Mouse (Mus musculus): Measurements from ENCODE around the gene Mrps17. TPM values are rescaled to one million over a fixed set of nuclear protein-coding genes. Genes with fewer than 3 reads are reported as not detected.

The Mrps17 gene
- total RNA-seq, 1 experiment from 2014 or later = 84.4 TPM

DNA sequence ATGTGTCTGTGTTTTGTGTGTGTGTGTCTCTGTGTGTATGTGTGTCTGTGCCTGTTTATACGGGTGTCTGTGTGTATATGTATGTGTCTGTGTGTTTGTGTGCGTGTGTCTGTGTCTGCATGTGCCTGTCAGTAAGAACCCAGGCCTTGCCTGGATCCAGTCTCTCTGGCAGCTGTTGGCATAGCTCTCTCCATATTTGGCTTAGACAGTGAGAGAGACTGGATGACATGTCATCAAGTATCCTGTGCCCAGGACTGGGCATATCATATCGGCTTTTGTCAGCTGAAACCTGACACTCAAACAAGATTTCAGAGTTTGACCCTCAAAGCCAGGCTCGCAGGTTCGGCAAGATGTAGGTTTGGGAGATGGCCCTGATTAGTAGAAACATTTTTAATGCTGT, 15.7 kb downstream of the Mrps17 start:
- ATAC-seq (replicated peaks; ENCODE audit: low read depth, poor library complexity, severe bottlenecking) = no peak

DNA sequence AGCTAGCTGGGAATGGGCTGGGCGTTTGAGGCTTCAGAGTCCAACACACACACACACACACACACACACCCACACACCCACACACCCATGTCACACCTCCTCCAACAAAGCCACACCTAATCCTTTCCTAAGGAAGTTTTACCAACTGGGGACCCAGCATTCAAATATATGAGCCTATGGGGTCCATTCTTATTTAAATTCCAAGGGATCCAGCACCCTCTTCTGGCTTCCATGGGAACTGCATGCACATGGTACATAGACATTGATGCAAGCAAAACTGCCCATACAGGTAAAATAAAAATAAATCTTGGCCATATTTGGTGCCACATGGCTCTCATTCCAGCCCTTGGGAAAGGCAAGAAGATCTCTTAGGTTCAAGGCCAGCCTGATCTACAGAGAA, 25.7 kb downstream of the Mrps17 start:
- ATAC-seq (replicated peaks; ENCODE audit: low read depth, poor library complexity, severe bottlenecking) = peak; percentile 73

GRCm38 (mm10) chr5:129742903-129743488, 27.7 kb downstream of the Mrps17 start:
- ATAC-seq (replicated peaks; ENCODE audit: low read depth, poor library complexity, severe bottlenecking) = no peak

- no peak for ATAC-seq (replicated peaks; ENCODE audit: low read depth, poor library complexity, severe bottlenecking)
Measured at GRCm38 (mm10) chr5:129744050-129744449, 28.8 kb downstream of the Mrps17 start.

- ATAC-seq (replicated peaks; ENCODE audit: low read depth, poor library complexity, severe bottlenecking) = no peak
Measured at GRCm38 (mm10) chr5:129756886-129757285, 41.6 kb downstream of the Mrps17 start.

DNA sequence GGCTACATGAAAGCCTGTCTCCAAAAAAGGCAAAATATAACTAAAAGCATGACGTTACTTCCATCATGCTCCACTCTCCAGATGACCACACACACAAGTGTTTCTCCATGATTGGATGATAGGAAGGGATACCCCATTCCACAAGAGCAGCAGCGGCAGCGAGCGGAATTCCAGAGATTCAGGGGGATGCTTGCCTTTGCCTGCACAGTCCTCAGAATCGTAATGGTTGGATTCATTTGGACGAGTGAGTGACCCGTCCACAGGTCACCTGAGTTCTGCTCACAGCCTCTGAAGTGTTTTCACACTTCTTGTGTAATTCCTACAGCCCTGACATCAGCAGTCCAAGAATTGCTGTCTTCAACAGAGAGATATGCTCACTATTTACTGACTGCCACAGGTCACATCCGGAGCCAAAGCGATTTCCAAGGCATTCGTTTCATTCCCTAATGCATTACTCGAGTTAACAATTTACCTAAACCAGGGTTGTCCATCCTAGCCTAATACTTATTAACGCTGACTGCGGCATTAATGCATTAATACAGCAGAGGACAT, 44.7 kb downstream of the Mrps17 start:
- no peak for ATAC-seq (replicated peaks; ENCODE audit: low read depth, poor library complexity, severe bottlenecking)

GRCm38 (mm10) chr5:129761865-129762540, 46.7 kb downstream of the Mrps17 start:
- no peak for ATAC-seq (replicated peaks; ENCODE audit: low read depth, poor library complexity, severe bottlenecking)

GRCm38 (mm10) chr5:129770443-129771355, 55.4 kb downstream of the Mrps17 start:
- no peak for ATAC-seq (replicated peaks; ENCODE audit: low read depth, poor library complexity, severe bottlenecking)

Other genes starting within 250 kb of the Mrps17 start
- gene Sfswap, start 214.3 kb upstream of the Mrps17 start, total RNA-seq (2017) = 43.5 and 70.6 TPM in 2 replicates
- gene Mmp17, start 131.3 kb upstream of the Mrps17 start, total RNA-seq (2017) = 0.05 TPM in 1 of 2 replicates, not detected in the other
- 3.3 and 4.3 TPM in 2 replicates for gene Zfp11, start 45.4 kb upstream of the Mrps17 start, total RNA-seq (2017)
- gene Sept14, start 7.0 kb upstream of the Mrps17 start, total RNA-seq (2017) = not detected in 2 replicates
- gene Nipsnap2, start 9.6 kb downstream of the Mrps17 start, total RNA-seq (2017) = 23.6 and 31.8 TPM in 2 replicates
- 14.2 and 18.7 TPM in 2 replicates for gene Psph, start 72.0 kb downstream of the Mrps17 start, total RNA-seq (2017)
- 12.7 and 15.8 TPM in 2 replicates for gene Sumf2, start 131.5 kb downstream of the Mrps17 start, total RNA-seq (2017)
- gene Chchd2, start 172.0 kb downstream of the Mrps17 start, total RNA-seq (2017) = 210 and 211 TPM in 2 replicates
- 3.7 and 8.4 TPM in 2 replicates for gene Zbed5, start 180.2 kb downstream of the Mrps17 start, total RNA-seq (2017)
- gene Phkg1, start 183.1 kb downstream of the Mrps17 start, total RNA-seq (2017) = 0.09 and 1.1 TPM in 2 replicates
- 0.68 and 1.6 TPM in 2 replicates for gene Nupr1l, start 193.0 kb downstream of the Mrps17 start, total RNA-seq (2017)
- 39.8 and 42.5 TPM in 2 replicates for gene Vkorc1l1, start 226.5 kb downstream of the Mrps17 start, total RNA-seq (2017)